Mouse (Mus musculus) intestine, embryonic 14.5 days (tissue): Measurements from ENCODE around the gene Mis18a. TPM values are rescaled to one million over a fixed set of nuclear protein-coding genes. Genes with fewer than 3 reads are reported as not detected.

Source experiments
- ATAC-seq: fragments of 200-750 bp; cut with Nextera tagmentation; replicated peaks from 2 replicates; pipeline ENCODE4 v1.8.0; 2017; ENCODE audit warnings: low read depth, moderate number of reproducible peaks, moderate TSS enrichment, moderate library complexity; ENCODE audit not compliant: low FRiP score, low TSS enrichment
- DNase-seq: peaks from one replicate; pipeline ENCODE4 v3.0.0-alpha.2; 2018; ENCODE audit warnings: low spot score
- H3K27ac ChIP-seq: fragments of 300-500 bp; sonication (generic); 2 replicates; pipeline ENCODE4 v1.5.1; 2014; ENCODE audit warnings: low read depth, mild to moderate bottlenecking, control low read depth
- H3K27me3 ChIP-seq: fragments of 300-500 bp; sonication (generic); replicated peaks from 2 replicates; pipeline ENCODE4 v1.6.1; 2014; ENCODE audit warnings: low read length, control low read depth; ENCODE audit not compliant: control insufficient read depth, insufficient read depth
- H3K36me3 ChIP-seq: fragments of 300-500 bp; sonication (generic); 2 replicates; pipeline ENCODE4 v1.6.1; 2014; ENCODE audit warnings: low read length, control low read depth; ENCODE audit not compliant: control insufficient read depth, insufficient read depth
- H3K4me1 ChIP-seq: fragments of 300-500 bp; sonication (generic); replicated peaks from 2 replicates; pipeline ENCODE4 v1.6.1; 2014; ENCODE audit warnings: low read length, control low read depth, mixed read lengths; ENCODE audit not compliant: control insufficient read depth, insufficient read depth
- H3K4me2 ChIP-seq: fragments of 300-500 bp; sonication (generic); 2 replicates; pipeline ENCODE4 v1.6.1; 2014; ENCODE audit warnings: low read length
- H3K4me3 ChIP-seq: fragments of 300-500 bp; sonication (generic); 2 replicates; pipeline ENCODE4 v1.5.1; 2014; ENCODE audit warnings: low read depth, low read length, control low read depth, mixed read lengths
- H3K9ac ChIP-seq: fragments of 300-500 bp; sonication (generic); 2 replicates; pipeline ENCODE4 v1.6.1; 2014; ENCODE audit warnings: mild to moderate bottlenecking, low read length
- H3K9me3 ChIP-seq: fragments of 300-500 bp; sonication (generic); 2 replicates; pipeline ENCODE4 v1.6.1; 2016; ENCODE audit warnings: low read length, control low read depth; ENCODE audit not compliant: control insufficient read depth
- WGBS: fragments of 180-500 bp; shearing (Covaris S2); extraction: QIAGEN DNeasy Blood & Tissue Kit; methylation state at CpG from one replicate; pipeline ENCODE4 v1.1.7; 2014; 5-methylcytosine and 5-hydroxymethylcytosine counted together
- polyA plus RNA-seq: library from polyadenylated mRNA; unstranded; fragments of >200 nt; fragmentation: Nextera tagmentation; extraction: Ambion mirVana; gene quantifications from 2 replicates; pipeline ENCODE4 v1.2.1, GENCODE M21; 2014

Gene Mis18a
- polyA plus RNA-seq, 1 experiment from 2014 or later: 66.1 TPM

DNA sequence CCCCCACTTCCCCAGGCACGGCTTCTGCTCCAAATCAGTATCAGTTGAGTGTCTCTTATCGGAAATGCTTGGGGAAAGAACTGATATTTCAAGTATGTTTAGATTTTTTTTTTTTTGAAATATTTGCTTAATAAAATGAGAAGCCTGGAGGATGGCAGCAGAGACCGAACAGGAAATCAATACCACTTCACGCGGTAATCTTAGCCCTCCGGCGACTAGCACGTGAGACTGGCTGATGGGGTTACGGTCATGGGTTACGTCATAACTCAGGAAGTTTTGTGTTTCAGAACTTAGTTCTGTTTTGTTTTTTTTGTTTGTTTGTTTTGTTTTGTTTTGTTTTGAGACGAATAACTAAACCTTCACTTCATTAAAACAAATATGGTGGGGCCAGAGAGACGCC lies 16.9 kb downstream of the Mis18a start:
- H3K4me2 ChIP-seq: no peak overlapping the region
- H3K27ac ChIP-seq: no peak overlapping the region
- H3K27me3 ChIP-seq: peaks cover 5% of the 10 kb centered on the region; the same call in 1 of the 2 replicates
- H3K9ac ChIP-seq: no peak overlapping the region
- H3K4me1 ChIP-seq: peaks cover 6% of the 10 kb centered on the region; the same call in 1 of the 2 replicates
- DNase-seq: no peak
- no peaks in the 10 kb centered on the region for H3K36me3 ChIP-seq
- no peak for ATAC-seq
- no peak overlapping the region for H3K4me3 ChIP-seq
- 66% methylated on average over 12 of the region's 12 CpGs for WGBS
- no peaks in the 10 kb centered on the region for H3K9me3 ChIP-seq

DNA sequence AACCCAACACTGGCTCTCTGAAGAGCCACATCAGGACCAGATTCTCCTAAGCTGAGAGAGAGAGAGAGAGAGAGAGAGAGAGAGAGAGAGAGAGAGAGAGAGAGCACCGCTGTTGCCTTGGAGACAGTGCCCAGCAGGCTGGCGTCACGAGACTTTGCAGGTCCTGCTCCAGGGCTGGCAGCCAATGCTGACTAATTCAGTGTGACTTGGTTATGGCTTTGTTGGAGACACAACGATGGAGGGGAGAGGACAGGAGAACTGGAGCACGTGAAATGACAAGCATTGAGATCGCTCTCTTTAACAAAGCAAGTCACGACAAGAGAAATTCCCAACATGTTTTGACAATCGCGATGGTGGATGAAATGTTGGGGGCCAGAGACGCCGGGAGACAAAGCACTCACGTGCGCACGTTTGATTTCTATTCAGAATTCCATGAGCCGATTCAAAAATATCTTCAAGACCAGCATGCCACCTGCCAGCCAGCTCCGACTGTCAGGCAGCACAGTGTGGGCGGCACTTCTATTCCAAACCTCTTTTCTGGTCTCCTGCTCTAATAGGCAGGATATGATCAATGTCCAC lies 17.4 kb downstream of the Mis18a start:
- Histone ChIP-seq H3K9ac (no peak overlapping the region), H3K4me2 (peak overlapping the region; percentile 0; the same call in 1 of the 2 replicates), H3K36me3 (no peaks in the 10 kb centered on the region), H3K4me3 (no peak overlapping the region), H3K27ac (no peak overlapping the region), H3K9me3 (no peaks in the 10 kb centered on the region), H3K4me1 (peaks cover 6% of the 10 kb centered on the region; the same call in 1 of the 2 replicates), H3K27me3 (peaks cover 5% of the 10 kb centered on the region; the same call in 1 of the 2 replicates)
- ATAC-seq: no peak
- WGBS: 38% methylated on average over 17 of the region's 17 CpGs
- DNase-seq: peak; percentile 59

DNA sequence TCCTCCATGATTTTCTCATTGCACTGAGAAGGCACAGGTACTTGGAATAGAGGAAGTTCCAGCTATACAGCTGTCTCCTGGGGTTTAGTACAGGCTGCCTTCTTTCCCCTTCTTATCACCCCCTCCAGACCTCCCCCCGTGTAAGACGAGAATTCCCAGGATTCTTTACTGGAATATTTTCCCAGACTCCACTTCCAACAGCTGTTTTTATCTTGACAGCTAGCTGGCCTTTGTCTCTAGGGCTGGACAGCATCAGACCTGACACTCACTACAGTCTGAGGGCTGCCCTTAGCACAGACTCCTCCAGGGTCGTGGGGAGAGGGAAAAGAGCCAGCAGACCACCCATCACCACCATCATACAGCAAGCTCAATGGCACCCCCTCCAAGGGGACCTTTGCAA lies 20.9 kb downstream of the Mis18a start:
- no peak for ATAC-seq
- WGBS: 11% methylated on average over 3 of the region's 3 CpGs
- Histone ChIP-seq H3K4me2 (no peak overlapping the region), H3K9ac (no peak overlapping the region), H3K9me3 (no peaks in the 10 kb centered on the region), H3K4me1 (peaks cover 16% of the 10 kb centered on the region), H3K27ac (no peak overlapping the region), H3K36me3 (no peaks in the 10 kb centered on the region), H3K27me3 (no peaks in the 10 kb centered on the region), H3K4me3 (no peak overlapping the region)
- DNase-seq: peak; percentile 59

DNA sequence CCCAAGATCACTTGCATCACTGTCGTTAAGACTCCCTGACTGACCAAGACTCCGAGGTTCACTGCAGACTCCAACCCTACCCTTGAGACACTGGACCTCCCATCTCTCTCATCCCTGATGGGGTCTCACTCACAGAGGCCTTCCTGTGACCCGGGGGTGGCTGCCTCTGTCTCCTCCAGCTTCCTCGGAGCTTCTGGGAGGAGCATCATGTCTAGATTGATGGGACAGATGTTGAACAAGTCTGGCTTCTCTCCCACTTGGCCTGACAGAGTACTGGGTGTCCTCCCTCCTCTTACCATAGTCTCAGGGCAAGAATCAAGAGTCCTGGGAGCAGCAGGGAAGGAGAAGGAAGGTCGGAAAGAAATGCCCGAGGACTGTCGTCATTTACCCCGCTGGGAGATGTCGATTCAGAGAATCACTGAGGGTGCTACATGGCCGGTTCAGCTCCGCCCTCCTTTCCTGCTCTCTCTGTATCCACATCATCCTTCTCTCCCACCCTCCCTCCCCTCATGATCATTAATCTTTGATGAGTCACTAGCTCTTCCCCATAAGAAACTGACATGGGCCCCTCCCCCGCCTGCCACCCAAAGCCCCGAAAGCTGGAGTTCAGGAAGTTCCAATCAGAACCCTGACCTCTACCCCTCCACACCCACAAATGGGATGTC lies 22.9 kb downstream of the Mis18a start:
- H3K9ac ChIP-seq: no peak overlapping the region
- ATAC-seq: no peak
- no peak overlapping the region for H3K27ac ChIP-seq
- WGBS: 37% methylated on average over 13 of the region's 13 CpGs
- no peaks in the 10 kb centered on the region for H3K36me3 ChIP-seq
- peaks cover 16% of the 10 kb centered on the region for H3K4me1 ChIP-seq
- H3K27me3 ChIP-seq: no peaks in the 10 kb centered on the region
- H3K9me3 ChIP-seq: no peaks in the 10 kb centered on the region
- no peak overlapping the region; the same call in 1 of the 2 replicates for H3K4me2 ChIP-seq
- no peak for DNase-seq
- no peak overlapping the region for H3K4me3 ChIP-seq

DNA sequence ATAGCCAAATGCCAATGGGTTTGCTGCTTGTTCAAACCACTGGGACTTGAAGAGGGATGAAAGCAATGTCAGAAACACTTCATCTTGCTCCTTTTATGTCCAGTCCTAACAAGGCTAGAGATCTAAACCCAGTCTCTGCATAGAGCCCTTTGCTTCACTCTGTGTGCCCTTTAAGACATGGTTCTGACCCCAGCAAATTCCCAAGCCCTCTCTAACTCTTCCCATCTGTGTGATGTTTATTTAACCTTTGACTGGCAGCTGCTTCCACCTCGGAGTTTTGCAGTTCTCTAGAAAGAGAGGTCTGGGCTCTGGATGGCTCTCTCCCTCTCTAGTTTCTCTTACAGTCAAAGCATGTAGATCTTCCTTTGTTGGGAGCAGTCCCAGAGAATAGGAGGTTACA lies 23.6 kb downstream of the Mis18a start:
- H3K9me3 ChIP-seq: no peaks in the 10 kb centered on the region
- no peaks in the 10 kb centered on the region for H3K27me3 ChIP-seq
- H3K4me2 ChIP-seq: no peak overlapping the region; the same call in 1 of the 2 replicates
- ATAC-seq (no peak), DNase-seq (no peak)
- no peaks in the 10 kb centered on the region for H3K36me3 ChIP-seq
- H3K4me1 ChIP-seq: peaks cover 16% of the 10 kb centered on the region
- H3K27ac ChIP-seq: no peak overlapping the region
- no peak overlapping the region for H3K4me3 ChIP-seq
- no peak overlapping the region for H3K9ac ChIP-seq
- 0% methylated on average over 1 of the region's 1 CpGs for WGBS

DNA sequence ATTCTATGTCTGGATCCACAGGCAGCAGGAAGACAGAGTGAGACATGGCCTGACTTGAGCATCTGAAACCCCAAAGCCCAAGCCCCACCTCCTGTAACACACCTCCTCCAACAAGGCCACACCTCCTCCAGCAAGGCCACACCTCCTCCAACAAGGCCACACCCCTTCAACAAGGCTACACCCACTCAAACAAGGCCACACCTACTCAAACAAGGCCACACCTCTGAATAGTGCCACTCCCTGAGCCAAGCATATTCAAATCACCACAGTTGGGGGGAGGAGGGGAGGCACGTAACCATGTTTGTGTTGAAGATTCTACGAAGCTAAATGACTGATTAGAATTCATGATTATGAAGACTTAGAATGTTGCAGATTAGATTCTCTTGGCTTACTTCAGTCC lies 25.7 kb downstream of the Mis18a start:
- no peak overlapping the region for H3K4me3 ChIP-seq
- no peak overlapping the region for H3K9ac ChIP-seq
- no peak overlapping the region for H3K4me2 ChIP-seq
- ATAC-seq (no peak), DNase-seq (no peak)
- 96% methylated on average over 2 of the region's 2 CpGs for WGBS
- peaks cover 14% of the 10 kb centered on the region for H3K4me1 ChIP-seq
- H3K36me3 ChIP-seq: no peaks in the 10 kb centered on the region
- H3K27me3 ChIP-seq: no peaks in the 10 kb centered on the region
- H3K9me3 ChIP-seq: no peaks in the 10 kb centered on the region
- H3K27ac ChIP-seq: no peak overlapping the region

DNA sequence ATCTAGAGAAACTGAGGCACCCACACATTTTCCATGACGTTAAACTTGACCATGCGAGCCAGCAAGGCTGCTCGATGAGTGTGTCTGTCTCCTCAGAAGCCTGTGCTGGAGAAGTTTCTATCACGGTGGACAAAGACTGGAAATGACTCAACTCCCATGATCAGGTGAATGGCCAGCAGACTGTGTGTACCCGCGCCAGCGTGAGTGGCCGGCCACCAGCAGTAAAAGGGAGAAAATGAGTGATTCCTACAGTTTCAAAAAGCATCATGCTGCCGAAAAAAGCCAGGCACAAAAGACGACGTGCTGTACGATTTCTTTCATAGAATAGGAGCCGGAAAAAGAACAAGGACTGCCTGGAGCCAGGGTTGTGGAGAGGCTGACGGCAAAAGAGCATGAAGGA lies 27.8 kb downstream of the Mis18a start:
- H3K36me3 ChIP-seq: no peaks in the 10 kb centered on the region
- H3K4me1 ChIP-seq: peaks cover 9% of the 10 kb centered on the region
- H3K4me3 ChIP-seq: no peak overlapping the region
- H3K27ac ChIP-seq: no peak overlapping the region
- no peaks in the 10 kb centered on the region for H3K27me3 ChIP-seq
- ATAC-seq (no peak), DNase-seq (no peak)
- 84% methylated on average over 14 of the region's 14 CpGs for WGBS
- H3K9ac ChIP-seq: no peak overlapping the region
- H3K4me2 ChIP-seq: no peak overlapping the region
- no peaks in the 10 kb centered on the region for H3K9me3 ChIP-seq

DNA sequence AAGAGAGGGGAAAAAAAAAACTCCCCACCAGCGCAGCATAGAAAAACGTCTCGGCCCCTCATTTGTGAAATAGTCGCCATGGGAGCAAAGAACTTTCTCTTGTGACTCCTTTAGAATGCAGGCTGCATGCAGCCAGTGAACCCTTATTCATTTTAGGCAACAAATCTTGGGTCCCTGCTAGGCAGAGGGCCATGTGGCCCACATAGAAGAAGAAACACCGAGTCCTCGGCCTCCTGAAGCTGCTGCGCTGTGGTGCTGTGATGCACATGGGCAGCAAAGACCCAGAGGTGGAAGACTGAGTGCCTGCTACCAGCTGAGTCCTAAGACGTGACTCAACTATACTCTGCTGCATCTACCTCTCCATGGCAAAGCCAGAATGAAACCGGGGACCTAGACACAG lies 30.9 kb downstream of the Mis18a start:
- no peak overlapping the region for H3K4me2 ChIP-seq

DNA sequence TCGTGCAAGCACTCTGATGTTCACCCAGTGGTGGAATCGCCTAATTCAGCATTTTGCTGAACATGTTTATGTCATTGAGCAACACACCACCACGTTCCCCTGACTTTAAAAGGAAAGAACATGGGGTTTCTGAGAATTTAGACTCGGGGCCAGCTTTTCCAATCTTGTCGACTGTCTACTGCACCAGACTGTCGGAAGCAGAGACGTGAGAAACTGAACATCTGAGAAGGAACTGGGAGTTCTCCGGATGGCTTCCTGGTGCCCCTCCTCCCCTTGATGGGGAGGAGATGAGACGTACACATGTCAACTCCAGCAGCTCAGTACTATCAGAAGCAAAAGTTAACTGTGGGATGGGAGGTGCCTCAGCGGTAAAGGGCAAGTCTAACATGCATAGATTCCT lies 32.1 kb downstream of the Mis18a start:
- DNase-seq (no peak), ATAC-seq (no peak)
- Histone ChIP-seq H3K4me3 (no peak overlapping the region), H3K9ac (no peak overlapping the region), H3K36me3 (no peaks in the 10 kb centered on the region), H3K27ac (no peak overlapping the region), H3K27me3 (no peaks in the 10 kb centered on the region), H3K9me3 (no peaks in the 10 kb centered on the region), H3K4me1 (no peaks in the 10 kb centered on the region), H3K4me2 (no peak overlapping the region)
- WGBS: 63% methylated on average over 10 of the region's 10 CpGs

More for the DNA sequence above, 30.9 kb downstream of the Mis18a start:
- Histone ChIP-seq H3K4me3 (no peak overlapping the region), H3K9me3 (no peaks in the 10 kb centered on the region), H3K4me1 (no peaks in the 10 kb centered on the region), H3K9ac (no peak overlapping the region), H3K36me3 (no peaks in the 10 kb centered on the region), H3K27me3 (no peaks in the 10 kb centered on the region), H3K27ac (no peak overlapping the region)
- ATAC-seq: no peak
- no peak for DNase-seq
- WGBS: 84% methylated on average over 9 of the region's 9 CpGs
